Mouse (Mus musculus) cerebellum, adult 2 months (tissue): Measurements from ENCODE around the gene Klhdc1.

Experiments used
- CTCF ChIP-seq: fragments of 200-500 bp; IDR thresholded peaks from 2 replicates; pipeline ENCODE4 v1.5.1; 2011; ENCODE audit warnings: low read depth, mild to moderate bottlenecking, control low read depth, low read length, moderate library complexity, borderline replicate concordance; ENCODE audit not compliant: insufficient read depth
- POLR2A ChIP-seq: fragments of 200-500 bp; IDR thresholded peaks from 2 replicates; pipeline ENCODE4 v1.6.1; 2011; ENCODE audit warnings: low read length, control low read depth, borderline replicate concordance; ENCODE audit not compliant: insufficient read depth

GRCm38 (mm10) chr12:69292401-69292800 lies 51.4 kb downstream of the Klhdc1 start:
- no peak for TF ChIP-seq CTCF
- TF ChIP-seq POLR2A: no peak
